Mouse (Mus musculus) hindbrain, embryonic 12.5 days (tissue): ENCODE results near the gene Smyd3. TPM values are rescaled to one million over a fixed set of nuclear protein-coding genes. Genes with fewer than 3 reads are reported as not detected.

Source experiments
- ATAC-seq: fragments of 200-750 bp; cut with Nextera tagmentation; 2 replicates; pipeline ENCODE4 v1.8.0; 2017; ENCODE audit warnings: moderate TSS enrichment; ENCODE audit not compliant: low FRiP score
- H3K27ac ChIP-seq: fragments of 300-500 bp; sonication (generic); 2 replicates; pipeline ENCODE4 v1.5.1; 2016; ENCODE audit warnings: mild to moderate bottlenecking
- H3K27me3 ChIP-seq: fragments of 300-500 bp; sonication (generic); 2 replicates; pipeline ENCODE4 v1.6.1; 2016; ENCODE audit warnings: mild to moderate bottlenecking
- H3K36me3 ChIP-seq: fragments of 300-500 bp; sonication (generic); 2 replicates; pipeline ENCODE4 v1.6.1; 2016; ENCODE audit warnings: mild to moderate bottlenecking
- H3K4me1 ChIP-seq: fragments of 300-500 bp; sonication (generic); 2 replicates; pipeline ENCODE4 v1.6.1; 2016
- H3K4me2 ChIP-seq: fragments of 300-500 bp; sonication (generic); replicated peaks from 2 replicates; pipeline ENCODE4 v1.6.1; 2016; ENCODE audit warnings: mild to moderate bottlenecking
- H3K4me3 ChIP-seq: fragments of 300-500 bp; sonication (generic); 2 replicates; pipeline ENCODE4 v1.5.1; 2016; ENCODE audit warnings: mild to moderate bottlenecking
- H3K9ac ChIP-seq: fragments of 300-500 bp; sonication (generic); 2 replicates; pipeline ENCODE4 v1.6.1; 2016; ENCODE audit warnings: mild to moderate bottlenecking, moderate library complexity
- H3K9me3 ChIP-seq: fragments of 300-500 bp; sonication (generic); replicated peaks from 2 replicates; pipeline ENCODE4 v1.6.1; 2016; ENCODE audit warnings: mild to moderate bottlenecking
- WGBS: fragments of 180-500 bp; shearing (Covaris S2); methylation state at CpG from one replicate; pipeline ENCODE4 v1.1.7; 2016; 5-methylcytosine and 5-hydroxymethylcytosine counted together
- polyA plus RNA-seq: library from polyadenylated mRNA; unstranded; fragments of >200 nt; fragmentation: Nextera tagmentation; extraction: Ambion mirVana; gene quantifications from 2 replicates; pipeline ENCODE4 v1.2.1, GENCODE M21; 2016

The Smyd3 gene
- polyA plus RNA-seq, 1 experiment from 2014 or later = 19.4 TPM

GRCm38 (mm10) chr1:179106103-179106701 lies 411.6 kb downstream of the Smyd3 start:
- Histone ChIP-seq H3K27me3 (peaks cover 14% of the 10 kb centered on the region; the same call in 1 of the 2 replicates), H3K4me1 (peaks cover 27% of the 10 kb centered on the region), H3K36me3 (no peaks in the 10 kb centered on the region), H3K4me3 (no peak overlapping the region), H3K9ac (no peak overlapping the region), H3K27ac (peak overlapping the region; percentile 56), H3K4me2 (peak overlapping the region; percentile 28), H3K9me3 (no peaks in the 10 kb centered on the region)
- ATAC-seq = peak; percentile 69
- WGBS = 38% methylated on average over 18 of the region's 18 CpGs

GRCm38 (mm10) chr1:179104447-179104846 lies 413.4 kb downstream of the Smyd3 start:
- 96% methylated on average over 8 of the region's 8 CpGs for WGBS
- peaks cover 27% of the 10 kb centered on the region for H3K4me1 ChIP-seq
- no peak overlapping the region for H3K27ac ChIP-seq
- H3K27me3 ChIP-seq = peaks cover 14% of the 10 kb centered on the region; the same call in 1 of the 2 replicates
- no peaks in the 10 kb centered on the region for H3K36me3 ChIP-seq
- no peak for ATAC-seq
- H3K4me3 ChIP-seq = no peak overlapping the region
- no peaks in the 10 kb centered on the region for H3K9me3 ChIP-seq
- no peak overlapping the region for H3K9ac ChIP-seq
- no peak overlapping the region for H3K4me2 ChIP-seq

- Histone ChIP-seq H3K9ac (no peak overlapping the region), H3K27ac (no peak overlapping the region), H3K4me1 (peaks cover 4% of the 10 kb centered on the region), H3K36me3 (no peaks in the 10 kb centered on the region), H3K4me3 (no peak overlapping the region), H3K27me3 (no peaks in the 10 kb centered on the region), H3K9me3 (no peaks in the 10 kb centered on the region), H3K4me2 (no peak overlapping the region)
- 70% methylated on average over 8 of the region's 8 CpGs for WGBS
- ATAC-seq = no peak
Measured at GRCm38 (mm10) chr1:179096993-179097392, 420.8 kb downstream of the Smyd3 start.

- no peak for ATAC-seq
- H3K4me1 ChIP-seq = peaks cover 4% of the 10 kb centered on the region
- no peaks in the 10 kb centered on the region for H3K36me3 ChIP-seq
- H3K27me3 ChIP-seq = no peaks in the 10 kb centered on the region
- H3K4me2 ChIP-seq = no peak overlapping the region
- no peak overlapping the region for H3K4me3 ChIP-seq
- H3K9me3 ChIP-seq = no peaks in the 10 kb centered on the region
- 40% methylated on average over 5 of the region's 5 CpGs for WGBS
- no peak overlapping the region for H3K9ac ChIP-seq
- H3K27ac ChIP-seq = no peak overlapping the region
Measured at GRCm38 (mm10) chr1:179096323-179096722, 421.5 kb downstream of the Smyd3 start.

GRCm38 (mm10) chr1:179089174-179089573 lies 428.7 kb downstream of the Smyd3 start:
- no peaks in the 10 kb centered on the region for H3K27me3 ChIP-seq
- H3K4me3 ChIP-seq = no peak overlapping the region
- H3K36me3 ChIP-seq = no peaks in the 10 kb centered on the region
- no peaks in the 10 kb centered on the region for H3K9me3 ChIP-seq
- no peak for ATAC-seq
- no peak overlapping the region for H3K27ac ChIP-seq
- H3K9ac ChIP-seq = no peak overlapping the region
- no peak overlapping the region for H3K4me2 ChIP-seq
- no peaks in the 10 kb centered on the region; the same call in 1 of the 2 replicates for H3K4me1 ChIP-seq
- 81% methylated on average over 5 of the region's 5 CpGs for WGBS

GRCm38 (mm10) chr1:179087033-179087998 lies 430.5 kb downstream of the Smyd3 start:
- 63% methylated on average over 6 of the region's 6 CpGs for WGBS
- no peaks in the 10 kb centered on the region; the same call in 1 of the 2 replicates for H3K4me1 ChIP-seq
- no peak for ATAC-seq

GRCm38 (mm10) chr1:179086208-179086607 lies 431.6 kb downstream of the Smyd3 start:
- H3K9ac ChIP-seq = no peak overlapping the region
- 92% methylated on average over 7 of the region's 7 CpGs for WGBS

More at GRCm38 (mm10) chr1:179087033-179087998, 430.5 kb downstream of the Smyd3 start:
- Histone ChIP-seq H3K36me3 (no peaks in the 10 kb centered on the region), H3K9me3 (no peaks in the 10 kb centered on the region), H3K4me2 (no peak overlapping the region), H3K27me3 (no peaks in the 10 kb centered on the region), H3K9ac (no peak overlapping the region), H3K27ac (no peak overlapping the region), H3K4me3 (no peak overlapping the region)

GRCm38 (mm10) chr1:179083098-179083497 lies 434.7 kb downstream of the Smyd3 start:
- H3K27me3 ChIP-seq = no peaks in the 10 kb centered on the region
- no peak for ATAC-seq
- 67% methylated on average over 5 of the region's 5 CpGs for WGBS
- H3K4me1 ChIP-seq = no peaks in the 10 kb centered on the region; the same call in 1 of the 2 replicates
- no peak overlapping the region for H3K27ac ChIP-seq
- H3K36me3 ChIP-seq = no peaks in the 10 kb centered on the region
- no peak overlapping the region for H3K4me2 ChIP-seq
- no peak overlapping the region for H3K4me3 ChIP-seq
- H3K9ac ChIP-seq = no peak overlapping the region
- no peaks in the 10 kb centered on the region for H3K9me3 ChIP-seq

More at GRCm38 (mm10) chr1:179086208-179086607, 431.6 kb downstream of the Smyd3 start:
- Histone ChIP-seq H3K4me3 (no peak overlapping the region), H3K4me2 (no peak overlapping the region), H3K27ac (no peak overlapping the region), H3K36me3 (no peaks in the 10 kb centered on the region), H3K27me3 (no peaks in the 10 kb centered on the region), H3K9me3 (no peaks in the 10 kb centered on the region), H3K4me1 (no peaks in the 10 kb centered on the region; the same call in 1 of the 2 replicates)
- no peak for ATAC-seq

- H3K36me3 ChIP-seq = no peaks in the 10 kb centered on the region
- ATAC-seq = no peak
Measured at GRCm38 (mm10) chr1:179073846-179074245, 444.0 kb downstream of the Smyd3 start.

GRCm38 (mm10) chr1:179072935-179073654 lies 444.7 kb downstream of the Smyd3 start:
- H3K27ac ChIP-seq = no peak overlapping the region
- H3K36me3 ChIP-seq = no peaks in the 10 kb centered on the region
- no peaks in the 10 kb centered on the region for H3K4me1 ChIP-seq
- no peak overlapping the region for H3K9ac ChIP-seq
- H3K27me3 ChIP-seq = no peaks in the 10 kb centered on the region
- no peak for ATAC-seq
- no peaks in the 10 kb centered on the region for H3K9me3 ChIP-seq
- no peak overlapping the region for H3K4me2 ChIP-seq
- 65% methylated on average over 11 of the region's 11 CpGs for WGBS
- H3K4me3 ChIP-seq = no peak overlapping the region

More at GRCm38 (mm10) chr1:179073846-179074245, 444.0 kb downstream of the Smyd3 start:
- 90% methylated on average over 7 of the region's 7 CpGs for WGBS
- Histone ChIP-seq H3K4me1 (no peaks in the 10 kb centered on the region), H3K27me3 (no peaks in the 10 kb centered on the region), H3K27ac (no peak overlapping the region), H3K4me3 (no peak overlapping the region), H3K4me2 (no peak overlapping the region), H3K9ac (no peak overlapping the region), H3K9me3 (no peaks in the 10 kb centered on the region)

GRCm38 (mm10) chr1:179072406-179072805 lies 445.4 kb downstream of the Smyd3 start:
- Histone ChIP-seq H3K27ac (no peak overlapping the region), H3K9me3 (no peaks in the 10 kb centered on the region), H3K4me1 (no peaks in the 10 kb centered on the region), H3K36me3 (no peaks in the 10 kb centered on the region), H3K4me3 (no peak overlapping the region), H3K27me3 (no peaks in the 10 kb centered on the region), H3K9ac (no peak overlapping the region), H3K4me2 (no peak overlapping the region)
- 38% methylated on average over 1 of the region's 1 CpGs for WGBS
- ATAC-seq = no peak

GRCm38 (mm10) chr1:179068990-179069389 lies 448.9 kb downstream of the Smyd3 start:
- no peak for ATAC-seq
- no peaks in the 10 kb centered on the region for H3K9me3 ChIP-seq
- H3K27me3 ChIP-seq = no peaks in the 10 kb centered on the region
- H3K27ac ChIP-seq = no peak overlapping the region
- H3K4me3 ChIP-seq = no peak overlapping the region
- WGBS = 91% methylated on average over 1 of the region's 1 CpGs
- H3K9ac ChIP-seq = no peak overlapping the region
- no peak overlapping the region for H3K4me2 ChIP-seq
- no peaks in the 10 kb centered on the region for H3K36me3 ChIP-seq
- H3K4me1 ChIP-seq = peaks cover 8% of the 10 kb centered on the region; the same call in 1 of the 2 replicates
